Mouse (Mus musculus) kidney, postnatal 14 days (tissue): ENCODE measurements around the gene Samd15.
"Not testable (repeated sequence)": the region's sequence is repeated elsewhere in the genome, so short reads cannot be mapped to it uniquely, and the experiment has no call there.

ENCODE experiments used
- DNase-seq: peaks from one replicate; pipeline ENCODE4 v3.0.0; 2022; ENCODE audit warnings: mixed read lengths

The Samd15 gene

DNA sequence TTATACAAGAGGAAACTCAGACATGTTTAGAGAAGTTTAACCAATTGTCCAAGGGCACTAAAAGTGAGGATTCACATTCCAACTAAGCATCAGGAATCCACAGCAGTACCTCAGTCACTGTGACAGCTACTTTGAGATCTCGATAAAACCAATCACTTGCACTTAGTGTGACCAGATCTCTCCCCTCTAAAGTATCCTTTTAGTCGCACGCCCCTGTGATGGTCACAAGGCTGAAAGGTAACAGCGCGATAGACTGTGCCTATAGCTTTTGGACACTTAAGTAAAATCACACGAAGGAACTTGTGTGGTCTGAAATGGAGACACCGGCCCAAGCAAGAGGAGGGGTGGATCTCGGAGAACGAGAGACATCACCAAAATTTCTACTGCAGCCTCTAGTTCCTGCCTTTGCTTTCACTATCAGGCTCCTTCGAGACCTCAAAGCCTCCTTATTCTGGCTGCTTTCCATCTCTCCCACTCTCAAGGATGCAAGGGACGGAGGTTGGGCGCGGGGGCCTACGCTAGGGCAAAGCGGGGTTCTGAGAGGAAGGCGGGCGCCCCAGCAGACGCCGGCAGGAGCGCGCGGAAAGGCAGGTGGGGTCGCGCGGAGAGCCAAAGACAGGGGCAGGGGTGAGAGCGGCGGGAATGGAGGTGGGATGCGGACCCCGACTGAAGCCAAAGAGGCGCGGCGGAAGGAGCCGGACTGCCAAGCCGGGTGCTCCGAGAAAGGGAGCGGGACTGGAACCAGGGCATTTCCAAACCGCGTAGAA is at the start of gene Samd15:
Gene Samd15, plus strand, starts transcription at position 518 of the 767 bp plus-strand sequence.
- DNase-seq, result peak; percentile 48

- not testable (repeated sequence) for DNase-seq
These were observed 45.1 kb upstream of the Samd15 start for GRCm38 (mm10) chr12:87154448-87154847.

DNA sequence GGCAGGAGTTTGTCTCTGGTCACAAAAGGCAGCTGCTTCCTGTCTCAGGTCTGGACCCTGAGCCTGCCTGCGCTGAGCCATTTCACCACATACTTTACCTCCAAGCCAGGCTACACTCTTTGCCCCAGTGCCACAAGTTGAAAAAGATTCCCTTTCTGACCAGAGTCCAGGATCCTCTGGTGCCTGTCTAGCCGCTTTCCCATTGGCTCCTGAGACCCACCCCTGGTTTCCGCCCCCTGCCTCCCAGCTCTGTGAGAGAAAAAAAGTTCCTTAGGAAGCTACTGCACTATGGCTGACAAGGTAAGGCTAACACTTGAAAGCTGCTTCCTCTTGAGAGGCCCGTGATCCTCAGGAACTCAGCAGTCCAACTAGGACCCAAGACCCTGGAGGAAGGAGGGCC is 42.2 kb upstream of the Samd15 start:
- DNase-seq, result peak; percentile 84

GRCm38 (mm10) chr12:87158099-87158498 is 41.4 kb upstream of the Samd15 start:
- DNase-seq, result peak; percentile 10

- DNase-seq, result no peak
These were observed 39.2 kb upstream of the Samd15 start for GRCm38 (mm10) chr12:87160310-87160709.

DNA sequence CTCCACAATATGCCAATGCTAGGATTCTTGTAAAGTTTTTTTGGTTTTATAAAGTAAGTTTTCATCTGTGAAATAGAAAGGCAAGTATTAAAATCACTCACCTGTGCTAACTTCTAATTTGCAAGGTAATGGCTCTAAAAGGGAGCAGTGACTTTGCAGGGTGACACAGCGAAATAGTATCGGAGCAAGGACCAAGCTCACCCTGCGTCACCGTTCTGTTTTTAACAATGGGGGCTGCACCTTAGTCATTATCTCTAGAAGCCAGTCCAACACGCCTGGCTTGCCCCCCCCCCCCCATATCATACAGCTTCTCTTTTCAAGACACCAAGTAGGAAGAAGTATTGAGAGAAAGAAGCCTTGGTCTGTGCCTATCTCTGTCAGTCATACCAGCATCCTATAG is 38.7 kb upstream of the Samd15 start:
- DNase-seq, result no peak

- DNase-seq, result no peak
These were observed 24.2 kb upstream of the Samd15 start for GRCm38 (mm10) chr12:87175194-87175946.

GRCm38 (mm10) chr12:87177631-87178030 is 21.9 kb upstream of the Samd15 start:
- no peak for DNase-seq

DNA sequence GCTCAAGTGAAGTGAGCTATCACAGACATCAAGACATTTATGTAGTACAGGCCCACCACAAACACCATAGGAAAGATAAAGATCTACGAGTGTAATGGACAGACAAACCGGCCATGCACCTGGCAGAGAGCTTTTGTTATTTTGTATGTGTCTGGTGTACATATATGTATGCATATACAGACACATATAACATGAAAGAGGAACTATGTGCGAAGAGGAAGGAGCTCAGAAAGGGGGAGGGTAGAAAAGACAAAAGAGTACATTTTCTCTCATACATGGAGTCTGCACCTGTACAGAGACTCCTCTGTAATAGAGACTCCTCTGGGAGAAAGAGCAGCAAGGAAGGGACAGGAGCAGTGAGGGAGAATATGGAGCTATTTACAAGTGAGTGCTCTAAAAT is 6.5 kb upstream of the Samd15 start:
- no peak for DNase-seq

DNA sequence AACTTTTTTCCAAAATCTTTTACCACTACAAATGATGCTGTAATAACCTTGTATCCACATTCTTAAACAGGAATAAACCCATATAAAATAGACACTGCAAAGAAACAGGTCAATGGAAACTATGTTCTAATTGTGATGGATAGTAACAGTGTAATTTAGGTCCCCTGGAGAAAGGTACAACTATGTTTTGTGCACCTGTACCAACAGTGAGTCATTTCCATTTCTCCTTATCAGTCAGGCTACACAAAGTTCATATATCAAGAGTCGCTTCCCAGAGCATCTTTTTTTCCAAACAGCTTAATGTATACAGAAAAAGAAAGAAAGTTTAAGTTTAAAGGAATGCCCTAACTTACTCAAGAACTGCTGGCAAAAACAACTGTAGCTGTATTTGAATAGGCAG is 4.5 kb upstream of the Samd15 start:
- DNase-seq, result no peak

GRCm38 (mm10) chr12:87196310-87196709 is 3.2 kb upstream of the Samd15 start:
- DNase-seq, result no peak

DNA sequence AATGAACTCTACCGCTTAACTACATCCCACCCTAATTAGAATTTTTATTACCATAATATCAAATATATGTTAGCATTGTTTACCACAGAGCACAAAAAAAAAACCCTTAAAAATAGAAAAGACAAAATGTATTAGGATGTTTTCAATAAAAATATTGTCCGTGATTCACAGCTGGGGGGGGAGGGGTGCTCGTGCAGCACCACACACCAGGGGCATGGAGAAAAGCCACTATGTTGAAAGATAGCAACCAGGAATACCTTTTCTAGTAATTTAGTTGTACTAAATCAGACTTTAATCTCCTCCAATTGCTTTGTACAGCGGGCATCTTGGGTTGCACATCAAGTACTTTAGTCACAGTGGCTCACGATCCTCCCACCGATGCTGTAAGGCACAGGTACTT is 731 bp upstream of the Samd15 start:
- DNase-seq, result no peak

- peak; percentile 89 for DNase-seq
These were observed 557 bp downstream of the Samd15 start, which contains the start of gene Tmed8 for GRCm38 (mm10) chr12:87199973-87200586. TSS of gene Tmed8 (minus strand) at chr12:87200454.

- DNase-seq, result no peak
These were observed 2.2 kb downstream of the Samd15 start for GRCm38 (mm10) chr12:87201694-87202093.

- DNase-seq, result not testable (repeated sequence)
These were observed 6.3 kb downstream of the Samd15 start for GRCm38 (mm10) chr12:87205789-87206188.

DNA sequence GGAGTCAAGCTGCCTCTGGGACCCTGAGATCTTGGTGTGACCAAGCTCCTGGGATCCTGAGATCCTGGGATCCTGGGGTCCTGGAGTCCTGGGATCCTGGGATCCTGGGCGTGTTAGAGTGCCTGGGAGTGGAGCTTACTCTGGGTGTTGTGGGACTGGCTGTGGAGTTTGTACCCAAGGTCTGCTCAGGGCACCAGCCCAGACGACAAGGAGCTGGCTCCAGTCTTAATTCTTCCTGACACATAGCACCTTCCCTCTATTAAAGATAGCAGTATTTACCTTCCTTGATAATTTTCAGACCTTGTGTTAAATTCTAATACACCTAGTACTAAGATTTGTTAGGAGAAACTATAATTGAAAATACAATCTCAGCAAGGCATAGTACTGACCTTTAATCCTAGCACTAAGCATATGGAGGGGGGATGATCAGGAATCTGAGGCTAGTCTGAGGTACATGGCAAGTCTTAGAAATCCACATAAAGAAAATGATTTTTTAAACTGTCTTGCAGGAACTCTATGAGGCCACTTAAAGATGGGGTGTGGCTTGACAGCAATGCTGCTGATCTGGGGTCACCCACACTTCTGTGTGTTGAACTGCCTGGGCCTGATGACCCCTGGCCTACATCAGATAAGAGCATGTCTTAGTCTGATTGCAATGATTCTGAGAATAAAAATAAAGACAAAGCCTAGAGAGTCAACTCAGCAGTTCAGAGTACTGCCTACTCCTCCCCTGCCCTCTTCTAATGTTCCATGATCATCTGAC is 13.5 kb downstream of the Samd15 start:
- no peak for DNase-seq

DNA sequence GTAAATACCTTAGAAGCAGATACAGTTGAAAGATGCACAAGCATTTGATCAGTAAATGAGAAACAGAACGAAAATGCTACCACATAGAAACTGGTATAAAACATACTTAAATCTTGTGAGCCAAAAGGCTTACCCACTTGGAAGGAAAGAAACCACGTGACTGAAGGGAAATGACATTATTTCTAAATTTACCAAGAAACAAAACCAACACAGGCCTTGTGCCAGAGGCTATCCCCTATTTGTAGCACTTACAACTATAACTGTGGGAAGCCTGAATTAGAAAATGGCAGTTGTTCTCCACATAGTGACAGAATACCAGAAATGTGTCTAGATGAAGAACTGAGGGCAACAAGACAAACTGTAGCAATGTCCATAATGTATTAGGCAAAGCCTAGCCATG is 16.5 kb downstream of the Samd15 start:
- DNase-seq, result no peak

DNA sequence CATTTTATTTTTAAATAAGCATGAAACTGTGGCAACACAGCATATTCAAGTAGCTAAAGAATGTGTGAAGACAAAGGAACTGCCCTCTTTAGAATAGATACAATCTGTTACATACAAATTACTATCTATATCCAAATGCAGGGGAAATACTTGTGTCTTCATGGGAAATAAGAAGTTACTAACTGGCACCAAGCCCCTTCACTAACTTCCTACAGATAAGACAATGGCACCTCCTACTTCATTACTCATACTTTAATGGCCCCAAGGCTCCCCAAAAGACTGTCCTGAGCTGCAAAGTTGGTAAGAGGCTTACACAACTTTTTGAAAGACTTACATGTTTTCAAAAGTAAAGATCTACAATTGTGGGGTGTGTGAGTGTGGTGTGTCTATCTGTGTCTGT is 18.1 kb downstream of the Samd15 start:
- no peak for DNase-seq

- no peak for DNase-seq
These were observed 19.8 kb downstream of the Samd15 start for GRCm38 (mm10) chr12:87219362-87219761.

DNA sequence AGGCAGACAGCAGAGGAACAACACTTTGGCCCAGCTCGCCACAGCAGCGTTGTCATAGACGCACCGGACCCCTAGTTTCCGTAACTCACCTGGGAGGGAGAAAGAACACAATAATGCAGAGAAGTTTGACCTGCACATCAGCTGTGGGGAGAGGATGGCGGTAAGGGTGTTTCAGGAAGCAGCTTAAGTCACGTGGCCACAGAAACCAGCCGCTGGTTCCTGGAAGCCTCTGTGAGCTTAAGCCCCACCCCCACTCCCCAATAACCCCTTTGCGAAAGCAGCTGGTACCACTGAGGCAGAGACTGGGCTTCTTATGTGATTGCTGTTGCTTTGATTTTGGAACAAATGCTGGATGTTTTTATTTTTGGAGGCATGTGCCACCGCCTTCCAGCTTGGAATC is 25.4 kb downstream of the Samd15 start:
- no peak for DNase-seq

GRCm38 (mm10) chr12:87226801-87227200 is 27.3 kb downstream of the Samd15 start:
- DNase-seq, result no peak

DNA sequence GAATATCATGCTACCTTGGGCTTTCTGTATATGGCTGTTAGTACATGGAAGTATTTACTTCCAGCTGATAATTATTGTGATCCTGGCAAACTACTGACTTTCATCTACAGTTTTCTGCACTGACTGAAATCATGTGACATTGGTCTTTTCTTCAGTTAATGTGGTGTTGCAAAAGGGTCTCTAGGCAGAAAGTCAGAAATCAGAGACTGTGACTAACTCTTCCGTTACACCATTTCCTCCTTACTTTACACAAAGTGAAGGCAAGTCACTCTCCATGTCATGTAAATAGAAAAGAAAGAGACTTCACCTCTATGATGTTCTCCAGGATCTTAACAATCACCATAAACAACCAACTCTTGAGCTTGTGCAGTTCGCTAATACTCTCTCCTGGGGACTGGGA is 30.1 kb downstream of the Samd15 start:
- no peak for DNase-seq

GRCm38 (mm10) chr12:87230379-87230895 is 30.9 kb downstream of the Samd15 start:
- no peak for DNase-seq
